33 mouse cellular contexts compared by ENCODE assay signal in genomic region chr3:124609956-124610355, GRCm38 (mm10). TPM values are rescaled to one million over a fixed set of nuclear protein-coding genes. Genes with fewer than 3 reads are reported as not detected.
A peak's percentile ranks its signal among the peaks of the same experiment; 100 is the strongest.
DNase-seq lines count a peak whose midpoint lies in the region; ATAC-seq and TF ChIP-seq lines count a peak whose summit lies in the region.
"Had no signal": no experiment of that assay in that cellular context is flagged by ENCODE, and none has a peak within 500 bp of the region (broad histone marks: within the 10 kb centered on the region; RNA-seq: fewer than 3 reads in every experiment).

No protein-coding gene starts in this region.

- in situ Hi-C loops in ES-E14 (cut with MboI; ENCODE audit: low sequenced_read_pairs in 2 of 2, unreplicated experiment in 2 of 2) = no loop called here

- DNase-seq in ES-E14 (ENCODE audit: low read depth, low spot score) = no peak
- peak; percentile 66 for DNase-seq in R1 (ENCODE audit: low read depth, low spot score)
- DNase-seq in midbrain, postnatal 0 days (ENCODE audit: low spot score) = no peak
- DNase-seq in thymus, postnatal 36 days = no peak
- no peak for DNase-seq in spleen, postnatal 4 days (ENCODE audit: low spot score in 2 of 2)
- DNase-seq: adrenal gland, adult 8-10 months; adrenal gland, postnatal 14 days; B cell, adult 2 months; cerebellum, adult 11 months; cerebellum, adult 18-20 months; cerebellum, adult 8-10 months; cerebellum, adult 9-11 months; cerebellum, postnatal 14 days; cerebellum, postnatal 36 days; embryo, embryonic 11 days; forebrain, postnatal 0 days had no signal

- TF ChIP-seq POLR2A in ES-Bruce4 (IDR thresholded peaks at IDR 0.05; ENCODE audit: insufficient read depth, low read length) = no peak

- ATAC-seq in midbrain, postnatal 0 days (ENCODE audit: low FRiP score) = no peak
- no peak for ATAC-seq in forebrain, embryonic 16.5 days
- ATAC-seq: activated CD4-positive, CD25-positive, alpha-beta regulatory T cell, adult 4 months; CD4-positive, CD25-positive, alpha-beta regulatory T cell, adult 4 months; forebrain, embryonic 14.5 days; forebrain, postnatal 0 days; Patski had no signal

- H3K27ac ChIP-seq in ES-Bruce4 (ENCODE audit: insufficient read depth, low read length) (peak overlapping the region; percentile 51; the same call in 1 of the 2 replicates), ES-E14 (ENCODE audit: insufficient read depth, low read depth, low read length, poor library complexity, severe bottlenecking) (no peak overlapping the region)
- no peak overlapping the region for H3K27ac ChIP-seq in midbrain, postnatal 0 days (ENCODE audit: low read depth, low read length)
- H3K27ac ChIP-seq in forebrain, embryonic 16.5 days (ENCODE audit: low read length) = no peak overlapping the region
- H3K27ac ChIP-seq: embryonic facial prominence, embryonic 13.5 days; embryonic facial prominence, embryonic 15.5 days; forebrain, embryonic 10.5 days; forebrain, embryonic 12.5 days had no signal

- no peaks in the 10 kb centered on the region for H3K27me3 ChIP-seq in ES-Bruce4 (ENCODE audit: control insufficient read depth, insufficient read depth, low read length, poor library complexity, severe bottlenecking)
- H3K27me3 ChIP-seq in midbrain, postnatal 0 days (ENCODE audit: insufficient read depth, low read length) = no peaks in the 10 kb centered on the region
- H3K27me3 ChIP-seq in forebrain, embryonic 16.5 days (replicated peaks; ENCODE audit: control insufficient read depth, insufficient read depth, low read length) = no peaks in the 10 kb centered on the region
- H3K27me3 ChIP-seq: CH12.LX; embryonic facial prominence, embryonic 13.5 days; embryonic facial prominence, embryonic 15.5 days; forebrain, embryonic 12.5 days; Patski had no signal

- no peak overlapping the region for H3K4me2 ChIP-seq in midbrain, postnatal 0 days (ENCODE audit: low read depth, low read length, poor library complexity, severe bottlenecking)
- H3K4me2 ChIP-seq in forebrain, embryonic 16.5 days (ENCODE audit: low read length) = no peak overlapping the region
- H3K4me2 ChIP-seq: embryonic facial prominence, embryonic 13.5 days; embryonic facial prominence, embryonic 15.5 days; forebrain, embryonic 12.5 days had no signal

- peaks cover 2% of the 10 kb centered on the region for H3K4me1 ChIP-seq in ES-Bruce4 (ENCODE audit: control insufficient read depth, insufficient read depth, low read length)
- H3K4me1 ChIP-seq in ES-E14 (ENCODE audit: control insufficient read depth in 2 of 2, insufficient read depth in 2 of 2, low read length in 2 of 2, poor library complexity in 1 of 2) = peaks cover 4 to 8% of the 10 kb centered on the region in 2 experiments; a peak in 3 of 4 replicates
- H3K4me1 ChIP-seq in midbrain, postnatal 0 days (ENCODE audit: insufficient read depth, low read length) = no peaks in the 10 kb centered on the region
- H3K4me1 ChIP-seq in forebrain, embryonic 16.5 days (replicated peaks; ENCODE audit: control insufficient read depth, insufficient read depth, low read length) = no peaks in the 10 kb centered on the region
- H3K4me1 ChIP-seq: embryonic facial prominence, embryonic 13.5 days; embryonic facial prominence, embryonic 15.5 days; forebrain, embryonic 10.5 days; forebrain, embryonic 12.5 days had no signal

- H3K4me3 ChIP-seq in ES-Bruce4 (ENCODE audit: low read depth, low read length) (no peak overlapping the region), ES-E14 (ENCODE audit: insufficient read depth in 1 of 2, low read depth in 1 of 2, low read length in 2 of 2, poor library complexity in 1 of 2, severe bottlenecking in 1 of 2) (no peak overlapping the region)
- H3K4me3 ChIP-seq in midbrain, postnatal 0 days (ENCODE audit: low read depth, low read length) = no peak overlapping the region
- H3K4me3 ChIP-seq in forebrain, embryonic 16.5 days (replicated peaks; ENCODE audit: low read length) = no peak overlapping the region
- H3K4me3 ChIP-seq: embryonic facial prominence, embryonic 13.5 days; embryonic facial prominence, embryonic 15.5 days; erythroblast, embryonic 14.5 days; forebrain, embryonic 10.5 days; forebrain, embryonic 12.5 days had no signal

- H3K36me3 ChIP-seq in ES-Bruce4 (ENCODE audit: control insufficient read depth, insufficient read depth, low read length, poor library complexity, severe bottlenecking) = no peaks in the 10 kb centered on the region
- H3K36me3 ChIP-seq in ES-E14 (ENCODE audit: control insufficient read depth, insufficient read depth, low read length, poor library complexity, severe bottlenecking) = no peaks in the 10 kb centered on the region
- H3K36me3 ChIP-seq in midbrain, postnatal 0 days (ENCODE audit: insufficient read depth, low read length) = no peaks in the 10 kb centered on the region
- H3K36me3 ChIP-seq in forebrain, embryonic 16.5 days (ENCODE audit: control insufficient read depth, insufficient read depth) = no peaks in the 10 kb centered on the region
- H3K36me3 ChIP-seq: embryonic facial prominence, embryonic 13.5 days; embryonic facial prominence, embryonic 15.5 days; forebrain, embryonic 10.5 days; forebrain, embryonic 12.5 days had no signal

- no peak for TF ChIP-seq CTCF in ES-Bruce4 (IDR thresholded peaks at IDR 0.05; ENCODE audit: low read depth, low read length)
- TF ChIP-seq CTCF in midbrain, postnatal 0 days (IDR thresholded peaks at IDR 0.05) = no peak

- H3K9me3 ChIP-seq in ES-Bruce4 (replicated peaks; ENCODE audit: control insufficient read depth, insufficient read depth, low read length, poor library complexity, severe bottlenecking) (peaks cover 10% of the 10 kb centered on the region), ES-E14 (ENCODE audit: control insufficient read depth, insufficient read depth, low read depth, low read length) (peaks cover 3% of the 10 kb centered on the region; the same call in 1 of the 2 replicates)
- H3K9me3 ChIP-seq in midbrain, postnatal 0 days (ENCODE audit: low read length) = no peaks in the 10 kb centered on the region
- H3K9me3 ChIP-seq in forebrain, embryonic 16.5 days (ENCODE audit: control insufficient read depth, low read length) = no peaks in the 10 kb centered on the region
- H3K9me3 ChIP-seq: embryonic facial prominence, embryonic 13.5 days; embryonic facial prominence, embryonic 15.5 days; forebrain, embryonic 10.5 days; forebrain, embryonic 12.5 days had no signal

- H3K9ac ChIP-seq in ES-Bruce4 (ENCODE audit: low read depth, poor library complexity, severe bottlenecking) = no peak overlapping the region
- no peak overlapping the region for H3K9ac ChIP-seq in ES-E14 (ENCODE audit: insufficient read depth, low read depth, low read length, poor library complexity, severe bottlenecking)
- H3K9ac ChIP-seq in midbrain, postnatal 0 days (replicated peaks; ENCODE audit: low read length, poor library complexity, severe bottlenecking) = no peak overlapping the region
- H3K9ac ChIP-seq in forebrain, embryonic 16.5 days (replicated peaks; ENCODE audit: low read depth, low read length) = no peak overlapping the region
- H3K9ac ChIP-seq: embryonic facial prominence, embryonic 13.5 days; embryonic facial prominence, embryonic 15.5 days; forebrain, embryonic 12.5 days; forebrain, postnatal 0 days had no signal

- TF ChIP-seq EP300 in ES-Bruce4 (IDR thresholded peaks at IDR 0.05; ENCODE audit: insufficient read depth, low read depth, low read length) = no peak

TF ChIP-seq in ES-E14, 5 proteins besides CTCF, POLR2A, EP300 and RAD21:
- no peak for TF ChIP-seq HCFC1 (IDR thresholded peaks at IDR 0.05; ENCODE audit: borderline replicate concordance, insufficient read depth, low read length)
- TF ChIP-seq MAFK (IDR thresholded peaks at IDR 0.05; ENCODE audit: insufficient read depth, low read depth, low read length) = 0 out of 2 replicates have a peak, but pooled peaks have one; percentile 35

RNA-seq across cellular contexts. Expression of gene 1700003H04Rik, which starts 29.1 kb away (rescaled TPM):
- polyA plus RNA-seq in ES-Bruce4 (2011; ENCODE audit: insufficient read depth, insufficient read length, low read depth, missing spikeins) = not detected in 2 replicates
- not detected in 2 replicates for total RNA-seq in ES-E14 (2012; rRNA removed)
- not detected in 2 replicates for total RNA-seq in midbrain, postnatal 0 days (2014; rRNA removed)
- not detected in 2 replicates for polyA plus RNA-seq in midbrain, postnatal 0 days (2015; fragmentation: Nextera tagmentation; extraction: Ambion mirVana)
- not detected in 2 replicates for polyA plus RNA-seq in forebrain, embryonic 16.5 days (2015; fragmentation: Nextera tagmentation; extraction: Ambion mirVana)
- total RNA-seq: adrenal gland, adult 18-20 months; adrenal gland, adult 8-10 months; adrenal gland, postnatal 14 days; adrenal gland, postnatal 4 days; CH12.LX; common myeloid progenitor, adult 5-6 weeks; forebrain, postnatal 0 days had no signal
- polyA plus RNA-seq: activated CD4-positive, CD25-positive, alpha-beta regulatory T cell, adult 4 months; brain, embryonic 14.5 days; CD4-positive, CD25-positive, alpha-beta regulatory T cell, adult 4 months; embryonic facial prominence, embryonic 11.5 days; embryonic facial prominence, embryonic 13.5 days; embryonic facial prominence, embryonic 15.5 days; erythroblast, embryonic 14.5 days; forebrain, embryonic 10.5 days; forebrain, embryonic 12.5 days; forebrain, embryonic 14.5 days; forebrain, postnatal 0 days; Patski had no signal
